ENCODE assay signal across 9 mouse cellular contexts in the genomic region with DNA sequence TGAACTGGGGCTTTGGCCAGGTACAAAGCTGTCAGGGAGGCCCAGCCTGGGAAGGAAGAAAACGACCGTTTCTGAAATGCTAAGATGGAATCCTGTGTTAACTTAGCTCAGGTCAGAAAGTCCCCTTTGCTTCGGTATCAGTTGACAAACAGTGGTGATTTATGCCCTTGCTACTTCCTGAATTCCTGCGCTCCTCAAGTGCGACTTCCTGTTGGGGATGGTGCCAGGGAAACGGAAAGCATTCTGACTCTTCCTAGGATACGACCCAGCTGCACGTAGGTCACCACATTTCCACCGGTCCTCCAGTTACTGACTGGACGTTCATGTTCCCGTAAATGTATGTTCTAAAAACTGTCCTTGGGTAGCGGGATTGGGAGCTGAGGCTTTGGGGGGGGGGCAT.
DNase-seq lines count a peak whose midpoint lies in the region; ATAC-seq lines count a peak whose summit lies in the region.
"Had no signal": no experiment of that assay in that cellular context is flagged by ENCODE, and none has a peak within 500 bp of the region (broad histone marks: within the 10 kb centered on the region; RNA-seq: fewer than 3 reads in every experiment).

No protein-coding gene starts in this region.

- H3K9ac ChIP-seq in kidney, embryonic 15.5 days, result no peak overlapping the region

- peak overlapping the region; percentile 29 for H3K4me2 ChIP-seq in kidney, embryonic 15.5 days

- H3K9me3 ChIP-seq in kidney, embryonic 15.5 days (replicated peaks), result no peaks in the 10 kb centered on the region

- no peaks in the 10 kb centered on the region for H3K36me3 ChIP-seq in kidney, embryonic 15.5 days

- WGBS in kidney, embryonic 15.5 days, result 18% methylated on average over 12 of the region's 12 CpGs

- peak overlapping the region; percentile 72 for H3K27ac ChIP-seq in kidney, embryonic 15.5 days

- peaks cover 25% of the 10 kb centered on the region for H3K4me1 ChIP-seq in kidney, embryonic 15.5 days

- H3K27me3 ChIP-seq in kidney, embryonic 15.5 days, result no peaks in the 10 kb centered on the region

- no peak overlapping the region for H3K4me3 ChIP-seq in kidney, embryonic 15.5 days (replicated peaks)

- peak; percentile 54 for DNase-seq in adrenal gland, adult 2 months
- DNase-seq in adrenal gland, postnatal 4 days (ENCODE audit: low spot score in 2 of 2), result no peak
- peak; percentile 35 to 42 for DNase-seq in heart, adult 9 months (ENCODE audit: low spot score in 2 of 2)
- peak; percentile 78 for DNase-seq in lung, postnatal 14 days
- DNase-seq in ovary, postnatal 10 days (ENCODE audit: low spot score), result no peak
- DNase-seq in cerebellum, postnatal 36 days, result no peak
- DNase-seq: cerebellum, adult 9-10 months had no signal

- ATAC-seq in kidney, embryonic 15.5 days (replicated peaks; ENCODE audit: low FRiP score), result 0 out of 2 replicates have a peak, but pooled peaks have one; percentile 29
- no peak for ATAC-seq in CD4-positive, CD25-positive, alpha-beta regulatory T cell, adult 4 months

Comparison
In these comparisons a context has a peak if more than half of its experiments do, and no peak if none do; other contexts are left out.
1. DNase-seq: peak in adrenal gland, adult 2 months (single experiment), heart, adult 9 months (2 of 2) and lung, postnatal 14 days (single experiment); none in adrenal gland, postnatal 4 days (0 of 2), ovary, postnatal 10 days (single experiment) and cerebellum, postnatal 36 days (0 of 2).